Mouse (Mus musculus) heart, postnatal 36 days (tissue): ENCODE measurements around the gene Slc46a3. TPM values are rescaled to one million over a fixed set of nuclear protein-coding genes. Genes with fewer than 3 reads are reported as not detected.

Source experiments
- DNase-seq, 2 experiments: peaks; one replicate each; pipeline ENCODE4 v3.0.0; 2021 to 2022
- intact Hi-C: fragments of 180-260 bp; cut with DNase I; formaldehyde crosslinking; loops from one replicate; pipeline ENCODE4 v1.15.1; 2025
- total RNA-seq, 2 experiments: library from RNA; stranded (reverse); gene quantifications; 2 replicates each; pipeline ENCODE4 v1.2.3; 2021

Gene Slc46a3
- total RNA-seq, 2 experiments from 2014 or later = 14.5 to 18.0 TPM

DNA sequence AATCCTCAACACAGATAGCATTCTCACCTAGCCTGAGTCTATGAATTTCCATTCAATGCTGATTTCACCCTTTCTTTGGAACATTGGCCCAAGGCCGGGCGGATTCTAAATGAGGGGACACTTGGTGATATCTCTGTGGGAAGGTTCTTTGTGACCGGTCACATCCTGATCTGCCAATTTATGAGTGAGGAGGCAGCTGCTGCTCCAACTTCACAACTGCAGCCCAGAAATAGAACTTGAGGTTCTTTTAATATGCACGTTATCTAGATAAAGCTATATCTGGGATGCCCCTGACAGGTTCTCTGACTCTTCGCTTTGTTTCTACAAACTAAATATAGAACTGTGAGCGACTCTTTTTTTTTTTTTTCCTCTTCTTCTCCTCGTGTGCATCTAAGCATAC lies 44.4 kb downstream of the Slc46a3 start:
- intact Hi-C loops = no loop called here

DNA sequence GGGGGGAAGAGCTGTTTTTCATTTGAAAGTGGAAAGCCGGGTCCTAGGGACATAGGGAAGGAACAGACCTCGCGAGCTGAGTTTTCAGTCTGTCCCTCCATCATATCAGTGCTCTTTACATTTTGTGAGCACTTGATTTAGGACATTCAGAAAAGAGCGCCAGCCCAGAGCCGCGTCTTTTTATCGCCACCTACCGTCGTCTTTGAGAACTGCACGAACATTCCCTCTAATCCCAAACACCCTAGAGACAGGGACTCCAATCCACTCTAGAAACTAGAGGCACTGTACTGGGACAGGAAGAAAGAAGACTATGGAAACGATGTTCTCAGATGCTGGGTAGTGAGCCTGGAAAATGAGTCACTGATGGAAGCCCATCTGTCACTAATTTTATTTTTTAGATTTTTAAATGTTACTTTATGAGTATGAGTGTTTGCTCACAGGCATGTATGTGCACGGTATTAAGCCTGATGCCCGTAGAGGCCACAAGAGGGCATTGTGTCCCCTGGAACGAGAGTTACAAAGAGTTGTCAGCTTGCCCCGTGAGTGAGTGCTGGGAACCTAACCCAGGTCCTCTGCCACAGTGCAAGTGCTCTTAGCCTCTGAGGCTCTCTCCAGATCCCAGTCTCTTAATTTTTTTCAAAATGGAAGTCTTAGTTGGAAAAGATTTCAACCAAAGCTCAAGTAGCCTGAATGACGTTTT lies 46.3 kb downstream of the Slc46a3 start:
- DNase-seq = peak; percentile 80
- intact Hi-C loops = loop anchor here (1.0 to 5.0 kb wide), 6 partner anchors 94 to 446 kb away; partner anchors contain the start of gene Flt3

More for the DNA sequence above, 44.4 kb downstream of the Slc46a3 start:
- DNase-seq = peak; percentile 35 to 40

DNA sequence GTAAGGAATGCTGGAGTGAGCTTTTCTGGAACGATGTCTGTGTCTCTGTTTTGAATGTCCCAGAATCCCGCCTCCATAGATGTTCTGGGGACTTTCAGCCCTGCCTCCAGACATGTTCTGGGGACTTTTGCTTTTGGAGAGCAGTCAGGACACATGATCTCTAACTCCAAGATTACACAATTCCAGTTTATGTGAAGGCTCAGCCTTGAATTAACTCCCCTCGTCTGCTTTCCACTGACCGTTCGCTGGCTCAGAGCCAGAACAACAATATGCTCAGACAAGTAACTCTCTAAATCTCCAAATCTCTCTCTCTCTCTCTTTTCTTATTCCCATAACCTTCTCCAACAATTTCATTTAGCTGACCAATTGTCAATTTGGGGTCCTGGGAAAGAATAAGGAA lies 47.3 kb downstream of the Slc46a3 start:
- intact Hi-C loops = loop anchor here (5.0 kb wide), 3 partner anchors 185 to 445 kb away; partner anchors contain the start of gene Flt3
- no peak for DNase-seq

DNA sequence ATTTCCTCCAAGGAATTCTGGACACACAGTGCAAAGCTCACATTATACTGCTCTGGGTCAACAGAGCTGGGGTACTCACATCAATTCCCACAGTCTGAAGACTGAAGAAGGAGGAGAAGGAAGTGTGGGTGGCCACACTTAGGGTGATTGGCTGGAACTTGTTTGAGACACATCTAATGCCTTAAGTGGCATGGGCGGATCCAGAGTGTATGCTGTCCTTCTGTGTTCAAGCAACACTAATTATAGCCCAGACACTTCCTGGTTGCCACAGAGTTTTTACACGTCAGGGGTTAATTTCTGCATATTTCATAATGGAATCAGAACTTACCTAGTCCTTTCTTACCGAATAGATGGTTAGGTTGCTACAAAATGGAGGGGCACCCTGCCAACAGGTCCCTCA lies 49.3 kb downstream of the Slc46a3 start:
- intact Hi-C loops = loop anchor here (5.0 kb wide), 3 partner anchors 183 to 443 kb away; partner anchors contain the start of gene Flt3
- no peak for DNase-seq

DNA sequence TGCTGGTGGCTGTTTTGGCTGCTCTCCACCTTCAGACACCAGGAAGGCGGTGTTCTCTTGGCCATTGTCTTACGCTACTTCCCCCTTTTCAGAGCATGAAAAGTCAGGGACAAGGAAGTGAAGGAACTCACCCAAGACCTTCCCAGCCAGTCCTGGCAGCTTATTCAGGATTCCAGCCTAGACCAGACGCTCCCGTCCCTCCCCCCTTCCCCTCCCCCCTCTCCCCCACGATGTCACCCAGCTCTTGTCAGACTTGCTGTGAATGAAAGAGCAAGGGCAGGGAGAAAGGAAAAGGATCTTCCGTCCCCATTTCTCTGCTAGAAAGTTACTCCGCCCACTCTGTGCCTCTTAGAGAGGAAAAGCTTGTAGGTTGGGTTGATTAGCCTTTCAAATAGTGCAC lies 51.3 kb downstream of the Slc46a3 start:
- no peak for DNase-seq
- intact Hi-C loops = no loop called here

DNA sequence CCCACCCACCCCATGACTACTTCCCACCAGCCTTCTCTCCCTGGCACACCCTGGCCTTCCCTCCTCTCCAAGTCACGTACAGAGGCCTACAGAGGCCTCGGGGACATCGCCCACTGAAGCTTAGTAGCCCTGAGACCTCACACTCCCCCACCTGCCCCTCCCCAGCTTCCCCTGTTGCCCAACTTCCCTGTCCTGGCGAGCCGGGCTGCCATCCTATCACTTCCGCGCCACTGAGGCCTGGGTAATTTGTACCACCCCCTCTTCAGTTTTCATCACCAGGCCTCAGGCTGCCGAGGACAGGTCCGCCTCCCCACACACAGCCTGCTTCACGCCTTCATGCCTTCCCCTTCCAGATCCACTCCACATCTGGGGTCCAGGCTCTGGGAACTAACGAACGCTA lies 55.2 kb downstream of the Slc46a3 start:
- intact Hi-C loops = no loop called here

DNA sequence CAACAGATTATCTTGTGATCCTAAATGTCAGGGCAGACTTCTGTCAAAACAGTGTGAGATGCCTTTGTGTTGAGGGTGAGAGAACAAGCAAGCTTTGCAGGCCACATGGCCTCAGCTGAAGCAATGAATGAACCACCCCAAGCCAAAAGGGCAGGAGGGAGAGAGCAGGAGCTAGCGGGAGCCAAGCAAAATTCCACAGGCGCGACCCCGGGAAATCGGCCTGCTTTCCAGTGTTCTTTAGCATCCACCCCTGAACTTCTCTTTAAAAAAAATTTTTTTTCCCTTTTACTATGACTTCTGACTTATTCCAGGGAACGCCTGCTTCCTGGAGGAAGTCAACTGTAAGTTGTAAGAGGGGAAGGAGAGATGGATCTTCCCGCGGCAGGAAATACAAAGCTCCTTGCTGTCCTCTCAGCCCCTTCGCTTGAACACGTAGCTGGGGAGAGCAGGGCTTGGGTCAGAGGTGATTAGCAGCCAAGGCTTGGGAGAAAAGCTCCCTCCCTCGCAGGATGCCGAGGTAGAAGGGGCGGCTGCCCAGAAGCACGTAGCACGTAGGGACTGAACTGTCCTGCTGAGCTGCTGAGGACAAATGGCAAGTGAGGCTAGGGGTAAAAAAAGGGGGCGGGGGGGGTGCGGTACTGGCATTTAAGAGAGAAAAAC lies 59.6 kb downstream of the Slc46a3 start:
- no peak for DNase-seq
- intact Hi-C loops = no loop called here

More for the DNA sequence above, 55.2 kb downstream of the Slc46a3 start:
- no peak for DNase-seq

DNA sequence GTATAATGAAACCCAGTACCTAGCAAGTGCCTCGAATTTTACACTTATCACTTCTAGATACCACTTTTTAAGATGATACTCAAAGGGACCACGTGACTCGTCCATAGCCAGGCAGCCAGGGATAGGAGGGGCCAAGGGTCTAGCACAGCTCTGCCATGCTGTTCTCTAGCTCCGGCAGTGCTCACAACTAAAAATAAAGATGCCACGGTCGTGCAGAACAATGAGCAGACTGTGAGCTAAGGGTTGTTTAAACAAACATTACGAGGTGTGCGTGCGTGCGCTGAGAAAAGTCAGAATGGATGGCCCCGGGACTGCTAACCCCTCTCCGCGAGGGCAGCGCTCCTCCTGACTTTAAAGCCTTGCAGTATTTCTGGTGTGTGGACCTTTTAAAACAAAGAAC lies 61.8 kb downstream of the Slc46a3 start:
- intact Hi-C loops = no loop called here
- no peak for DNase-seq

DNA sequence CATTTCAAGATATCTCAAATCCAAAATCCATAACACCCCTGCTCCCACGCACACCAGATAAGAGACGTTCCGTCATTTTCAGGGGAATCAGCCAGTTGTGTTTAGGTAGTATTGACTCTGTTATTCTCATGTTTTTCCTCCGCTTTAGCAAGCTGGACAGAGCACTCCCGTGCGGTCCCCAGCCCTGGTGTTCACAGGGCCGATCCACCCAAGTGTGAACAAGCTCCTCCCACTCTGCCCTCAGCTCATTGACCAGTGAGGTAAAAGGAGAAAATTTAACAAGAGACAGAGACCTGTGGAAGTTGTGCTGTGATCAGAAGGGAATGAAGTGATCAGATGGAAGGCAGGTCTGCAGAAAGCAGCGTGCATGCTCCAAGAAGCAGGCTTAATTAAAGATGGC lies 65.8 kb downstream of the Slc46a3 start:
- intact Hi-C loops = no loop called here
- DNase-seq = no peak

Other genes with a start within 250 kb of the Slc46a3 start
- 10 to 100 TPM; 61.4 to 87.8 TPM for gene Flt1, start 168.8 kb downstream of the Slc46a3 start, total RNA-seq
- gene Pomp, start 34.4 kb downstream of the Slc46a3 start, total RNA-seq = 100 to 1,000 TPM; 132 to 140 TPM
- 100 to 1,000 TPM in 1 of 2 experiments, 10 to 100 TPM in 1; 74.0 to 112 TPM for gene Mtus2, start 62.5 kb upstream of the Slc46a3 start, total RNA-seq